Mouse (Mus musculus) mouse trophoblast stem cell (cell line): ENCODE measurements around the gene Kctd6.
"Not testable (repeated sequence)": the region's sequence is repeated elsewhere in the genome, so short reads cannot be mapped to it uniquely, and the experiment has no call there.

Experiments
- in situ Hi-C, 2 experiments: fragments of 300-500 bp; cut with MseI, MboI; formaldehyde crosslinking; loops; 2 replicates in 1 of 2; 3 replicates in 1 of 2; pipeline ENCODE4 v1.15.1; 2025

The Kctd6 gene

GRCm38 (mm10) chr14:8213803-8214224, at the start of gene Kctd6:
Kctd6 (plus strand) TSS chr14:8214140.
- in situ Hi-C loops = no loop called here

DNA sequence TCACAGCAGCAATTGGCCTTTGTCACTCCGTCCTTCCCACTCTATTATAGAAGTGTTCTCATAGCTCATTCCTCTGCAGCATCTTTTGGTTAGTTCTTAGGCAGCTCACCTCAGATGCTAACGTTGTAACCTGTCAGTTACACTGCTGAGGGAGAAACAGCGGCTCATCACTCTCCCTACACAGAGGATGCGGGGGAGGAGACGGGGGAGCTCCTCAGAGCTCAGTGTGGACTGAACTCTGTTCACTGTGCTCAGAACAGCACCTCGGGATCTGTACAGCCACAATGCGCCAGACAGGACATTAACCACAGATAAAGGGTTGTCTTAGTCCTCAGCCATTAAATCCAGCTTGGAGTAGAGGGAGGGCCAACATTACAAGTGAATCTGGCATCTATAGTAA, 49.5 kb upstream of the Kctd6 start:
- in situ Hi-C loops = loop anchor here in 1 of 2 experiments (10.0 kb wide), 1 partner anchor 200 kb away; no protein-coding TSS in a partner anchor

GRCm38 (mm10) chr14:8172507-8173410, 41.2 kb upstream of the Kctd6 start, which contains the start of gene Pdhb:
Pdhb (minus strand) TSS chr14:8173025.
- in situ Hi-C loops = no loop called here

- in situ Hi-C loops = not testable (repeated sequence)
Observed at GRCm38 (mm10) chr14:8173542-8174250, 40.2 kb upstream of the Kctd6 start.

DNA sequence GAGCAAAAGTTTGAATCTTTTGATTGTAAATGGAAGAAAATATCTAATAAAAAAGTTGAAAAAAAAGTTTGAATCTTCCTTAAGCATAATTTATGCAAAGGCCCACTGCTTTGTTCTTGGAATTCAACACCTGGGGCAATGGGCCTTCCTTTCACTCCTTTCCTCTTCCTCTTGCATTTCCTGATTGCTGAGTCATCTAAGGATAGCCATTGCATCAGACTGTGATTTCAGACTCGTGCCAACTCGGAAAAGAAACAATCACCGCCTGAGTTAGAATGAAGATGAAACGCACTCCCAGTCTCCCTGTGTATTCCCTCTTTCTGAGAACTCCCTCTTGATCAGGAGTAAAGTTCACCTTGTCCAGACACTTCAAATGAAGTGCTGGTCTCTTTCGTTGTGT, 39.3 kb upstream of the Kctd6 start:
- in situ Hi-C loops = no loop called here

- in situ Hi-C loops = no loop called here
Observed at GRCm38 (mm10) chr14:8176251-8176650, 37.7 kb upstream of the Kctd6 start.

DNA sequence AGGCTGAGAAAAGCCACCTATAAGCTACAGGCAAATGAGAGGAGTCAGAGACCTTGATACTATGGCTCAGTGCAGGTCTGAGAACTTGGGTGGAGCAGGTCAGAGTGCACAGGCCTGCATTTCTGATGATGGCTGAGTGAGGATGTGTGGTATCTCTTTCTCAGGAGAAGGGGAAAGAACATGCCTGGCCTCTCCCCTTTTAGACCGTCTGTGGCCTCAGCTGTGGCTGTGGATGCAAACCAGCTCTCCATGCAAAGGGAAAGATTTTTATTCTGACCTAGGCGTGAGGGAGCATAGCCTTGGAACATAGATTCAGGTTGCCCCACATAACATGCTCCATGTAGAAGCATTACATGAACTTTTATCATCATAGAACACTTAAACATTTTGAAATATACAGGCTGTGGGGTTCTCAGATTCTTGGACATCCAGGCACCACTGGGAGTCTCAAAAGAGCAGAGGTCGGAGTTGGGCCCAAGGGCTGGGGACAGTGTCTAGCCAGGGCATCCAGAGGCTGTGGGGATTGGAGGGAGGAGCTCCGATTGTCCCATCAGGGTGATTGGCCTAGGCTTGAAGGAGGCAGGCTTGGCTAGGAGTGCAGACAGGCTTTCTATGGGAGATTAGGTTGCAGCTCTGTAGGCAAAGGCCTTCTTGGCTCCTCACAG, 33.4 kb upstream of the Kctd6 start:
- in situ Hi-C loops = no loop called here

DNA sequence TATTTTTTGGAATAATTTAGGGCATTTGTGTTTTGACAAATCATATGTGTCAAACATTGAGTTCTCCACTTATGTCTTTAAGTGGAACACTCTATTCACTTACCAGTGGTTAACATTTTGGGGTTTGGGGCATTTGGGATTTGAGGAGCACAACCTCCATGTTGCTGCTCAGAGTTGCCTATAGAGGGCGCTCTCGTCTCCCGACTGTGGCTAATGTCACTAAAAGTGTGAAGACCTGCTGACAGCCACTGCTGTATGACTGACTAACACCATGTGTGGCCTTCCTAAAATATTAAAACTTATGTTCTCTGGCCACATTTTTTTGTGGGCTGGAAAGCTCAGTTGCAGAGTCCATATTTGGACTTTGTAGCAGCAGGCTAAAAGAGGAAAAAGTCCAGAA, 30.6 kb upstream of the Kctd6 start:
- in situ Hi-C loops = no loop called here

- in situ Hi-C loops = no loop called here
Observed at GRCm38 (mm10) chr14:8186278-8187045, 27.5 kb upstream of the Kctd6 start.

- in situ Hi-C loops = no loop called here
Observed at GRCm38 (mm10) chr14:8190556-8190955, 23.4 kb upstream of the Kctd6 start.

GRCm38 (mm10) chr14:8191331-8191965, 22.5 kb upstream of the Kctd6 start:
- in situ Hi-C loops = no loop called here

DNA sequence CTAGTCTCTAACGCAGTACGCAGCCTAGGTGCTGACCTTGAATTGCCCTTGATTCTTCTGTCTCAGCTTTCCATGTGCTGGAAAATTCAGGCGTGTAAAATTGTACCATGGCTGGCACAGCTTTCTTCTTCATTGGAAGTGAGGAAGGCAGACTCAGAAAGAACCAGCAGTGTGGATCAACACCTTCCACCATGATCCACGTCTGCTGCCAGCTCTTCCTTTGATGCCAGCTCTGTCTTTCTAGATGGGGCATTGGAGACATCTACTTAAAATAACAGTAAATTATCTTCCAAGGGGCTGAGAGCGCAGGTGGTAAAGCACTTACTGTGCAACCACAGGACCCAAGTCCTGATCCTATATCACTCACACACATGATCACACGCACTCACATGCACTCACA, 21.2 kb upstream of the Kctd6 start:
- in situ Hi-C loops = no loop called here

DNA sequence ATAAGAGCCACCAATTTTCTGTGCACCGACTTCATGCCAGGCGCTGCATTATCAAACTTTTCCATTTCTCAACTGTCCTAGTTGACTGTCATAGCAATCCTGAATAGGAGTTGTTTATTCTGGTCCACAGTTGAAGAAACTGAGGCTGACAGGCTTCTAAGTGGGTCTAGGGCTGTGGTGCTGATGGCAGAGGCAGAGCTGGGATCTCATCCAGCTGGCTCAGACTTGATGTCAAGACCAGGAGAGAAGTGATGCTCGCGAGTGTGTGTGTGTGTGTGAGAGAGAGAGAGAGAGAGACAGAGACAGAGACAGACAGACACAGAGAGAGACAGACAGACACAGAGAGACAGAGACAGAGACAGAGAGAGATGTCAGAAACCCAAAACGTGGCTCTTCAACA, 13.2 kb upstream of the Kctd6 start:
- in situ Hi-C loops = no loop called here

DNA sequence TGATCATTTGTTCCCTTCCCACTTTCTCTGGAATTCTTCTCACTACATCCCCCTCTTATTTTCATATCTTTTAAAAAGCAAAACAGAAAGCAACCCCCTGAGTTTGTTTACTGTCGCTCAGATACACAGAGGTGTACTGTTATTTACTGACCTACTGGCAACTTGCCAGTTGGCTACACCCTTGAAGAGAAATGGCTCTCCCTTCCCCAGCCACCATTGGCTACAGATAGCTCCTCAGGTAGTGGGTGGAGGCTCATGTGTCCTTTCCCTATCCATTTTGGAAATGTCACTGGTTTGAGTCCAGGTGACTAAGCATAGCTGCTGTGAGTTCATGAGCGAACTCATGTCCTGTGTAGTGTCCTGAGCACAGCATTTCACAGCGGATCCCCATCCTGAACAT, 12.2 kb upstream of the Kctd6 start:
- in situ Hi-C loops = no loop called here

DNA sequence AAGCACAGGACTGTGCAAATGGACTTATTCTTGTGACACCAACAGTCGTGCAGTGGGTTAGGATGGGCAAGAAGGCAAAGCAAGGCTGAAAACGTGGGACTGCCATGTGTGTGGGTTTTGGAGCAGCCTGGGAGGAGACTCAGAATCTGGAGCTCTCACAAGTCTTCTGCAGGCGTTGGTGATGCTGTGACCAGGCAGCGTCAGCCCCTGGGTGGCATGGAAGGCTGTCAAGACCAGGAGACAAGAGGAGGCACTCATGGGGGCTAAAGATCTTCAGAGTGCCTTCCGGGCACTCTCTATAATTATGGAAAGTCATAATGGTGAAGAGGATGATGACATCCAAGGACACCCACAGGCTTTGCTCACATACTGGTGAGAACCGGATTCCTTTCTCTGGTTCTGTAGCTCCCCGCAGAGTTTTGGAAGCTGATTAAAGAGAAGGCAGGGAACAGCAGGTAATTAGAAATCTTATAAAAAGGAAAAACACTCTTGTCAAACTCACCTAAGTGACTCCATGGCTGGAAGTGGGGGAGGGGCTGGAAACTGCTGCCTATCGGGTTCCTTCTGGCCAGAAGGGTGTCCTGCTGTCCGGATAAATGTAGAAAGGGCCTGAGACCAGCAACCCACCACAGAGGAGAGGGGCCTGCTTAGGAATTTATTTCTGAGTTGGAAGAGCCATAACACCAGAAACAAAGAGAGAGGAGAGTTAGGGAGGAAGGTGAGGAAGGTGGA, 7.6 kb upstream of the Kctd6 start:
- in situ Hi-C loops = no loop called here

DNA sequence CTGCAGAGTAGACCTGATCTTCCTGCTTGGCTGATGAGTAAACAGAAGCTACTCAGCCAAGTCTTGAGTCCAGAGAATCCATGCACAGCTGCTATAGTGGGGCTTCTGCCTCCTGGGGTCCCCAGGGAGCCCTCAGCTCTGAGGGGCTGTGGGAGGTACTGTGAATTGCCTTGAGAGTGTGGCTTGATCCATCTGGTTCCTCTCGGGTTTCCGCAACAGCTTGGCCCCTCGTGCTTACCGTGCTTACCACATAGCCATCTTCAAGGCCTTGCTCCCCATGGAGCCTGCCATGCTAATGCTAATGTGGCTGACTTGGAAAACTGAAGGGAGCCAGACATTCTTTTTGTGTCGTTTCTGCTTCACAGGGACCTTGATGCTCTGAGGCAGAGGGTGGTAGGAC, 6.8 kb upstream of the Kctd6 start:
- in situ Hi-C loops = no loop called here

GRCm38 (mm10) chr14:8207543-8207942, 6.4 kb upstream of the Kctd6 start:
- in situ Hi-C loops = no loop called here

DNA sequence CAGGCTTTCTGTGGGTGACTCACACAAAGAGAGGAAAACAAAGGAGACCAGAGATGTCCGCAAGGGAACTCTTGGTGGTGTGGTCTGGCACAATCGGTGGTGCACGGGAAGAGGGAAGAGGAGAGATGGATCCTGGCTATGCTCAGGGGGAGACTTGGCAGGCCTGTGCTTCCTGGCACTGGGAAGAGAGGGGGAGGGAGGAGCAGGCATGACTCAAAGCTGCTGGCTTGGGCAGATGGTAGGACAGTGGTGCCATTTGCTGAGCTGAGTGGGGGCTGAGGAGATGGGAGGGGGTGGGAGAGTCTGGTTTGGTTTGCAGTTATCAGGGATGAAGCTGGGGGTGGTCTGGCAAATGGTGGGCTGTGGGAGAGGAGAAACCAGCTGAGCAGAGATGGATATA, 5.1 kb upstream of the Kctd6 start:
- in situ Hi-C loops = no loop called here

- in situ Hi-C loops = no loop called here
Observed at GRCm38 (mm10) chr14:8209896-8210295, 4.0 kb upstream of the Kctd6 start.

- in situ Hi-C loops = no loop called here
Observed at GRCm38 (mm10) chr14:8212996-8213395, 944 bp upstream of the Kctd6 start.
